Mouse (Mus musculus): ENCODE data around the gene Ttc39b. TPM values are rescaled to one million over a fixed set of nuclear protein-coding genes. Genes with fewer than 3 reads are reported as not detected.

Gene Ttc39b
- polyA plus RNA-seq, 1 experiment from 2014 or later: 4.2 TPM

DNA sequence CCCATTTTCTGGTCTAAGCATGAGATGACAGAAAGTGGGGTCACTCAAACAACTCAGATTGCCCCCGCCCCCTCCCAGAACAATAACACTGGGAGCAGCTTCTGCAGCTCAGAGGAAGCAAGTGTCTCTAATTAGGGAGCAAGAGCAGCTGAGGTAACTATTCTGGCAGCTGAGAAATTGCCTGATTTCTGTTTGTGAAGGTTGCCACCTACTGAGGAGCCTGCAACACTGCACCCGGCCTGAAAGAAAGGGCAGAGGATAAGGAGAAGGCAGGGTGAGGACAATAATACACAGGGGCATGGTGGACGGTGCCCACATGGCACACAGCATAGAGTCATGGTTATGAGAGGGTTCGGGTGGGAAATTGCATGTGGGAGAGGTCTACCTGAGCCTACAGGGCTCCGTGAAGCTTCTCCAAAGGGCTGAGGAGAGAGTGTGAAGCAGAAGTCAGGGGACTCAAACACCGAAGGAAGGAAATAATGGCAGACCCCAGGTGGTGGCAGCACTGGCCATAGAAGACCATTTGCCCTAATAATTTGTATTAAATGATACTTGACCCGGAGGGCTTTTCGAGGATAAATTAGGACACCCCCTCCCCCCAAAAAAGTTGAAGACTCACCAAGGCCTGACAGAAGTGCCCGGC, 140.6 kb downstream of the Ttc39b start:
- DNase-seq (peak; percentile 91), ATAC-seq (ENCODE audit: insufficient read depth) (peak; percentile 73)
- Histone ChIP-seq H3K9me3 (ENCODE audit: low read depth, low read length) (no peaks in the 10 kb centered on the region), H3K4me1 (ENCODE audit: insufficient read depth) (0 out of 2 replicates have a peak, but pooled peaks cover 6% of the 10 kb centered on the region), H3K27me3 (ENCODE audit: insufficient read depth, low read length) (no peaks in the 10 kb centered on the region), H3K9ac (no peak overlapping the region), H3K27ac (ENCODE audit: low read depth) (no peak overlapping the region), H3K4me2 (no peak overlapping the region), H3K4me3 (ENCODE audit: low read depth, low read length) (no peak overlapping the region), H3K36me3 (ENCODE audit: insufficient read depth) (no peaks in the 10 kb centered on the region)
- peak; percentile 88 for TF ChIP-seq CTCF (IDR thresholded peaks at IDR 0.05; ENCODE audit: low read depth)
- WGBS: 37% methylated on average over 9 of the region's 9 CpGs

DNA sequence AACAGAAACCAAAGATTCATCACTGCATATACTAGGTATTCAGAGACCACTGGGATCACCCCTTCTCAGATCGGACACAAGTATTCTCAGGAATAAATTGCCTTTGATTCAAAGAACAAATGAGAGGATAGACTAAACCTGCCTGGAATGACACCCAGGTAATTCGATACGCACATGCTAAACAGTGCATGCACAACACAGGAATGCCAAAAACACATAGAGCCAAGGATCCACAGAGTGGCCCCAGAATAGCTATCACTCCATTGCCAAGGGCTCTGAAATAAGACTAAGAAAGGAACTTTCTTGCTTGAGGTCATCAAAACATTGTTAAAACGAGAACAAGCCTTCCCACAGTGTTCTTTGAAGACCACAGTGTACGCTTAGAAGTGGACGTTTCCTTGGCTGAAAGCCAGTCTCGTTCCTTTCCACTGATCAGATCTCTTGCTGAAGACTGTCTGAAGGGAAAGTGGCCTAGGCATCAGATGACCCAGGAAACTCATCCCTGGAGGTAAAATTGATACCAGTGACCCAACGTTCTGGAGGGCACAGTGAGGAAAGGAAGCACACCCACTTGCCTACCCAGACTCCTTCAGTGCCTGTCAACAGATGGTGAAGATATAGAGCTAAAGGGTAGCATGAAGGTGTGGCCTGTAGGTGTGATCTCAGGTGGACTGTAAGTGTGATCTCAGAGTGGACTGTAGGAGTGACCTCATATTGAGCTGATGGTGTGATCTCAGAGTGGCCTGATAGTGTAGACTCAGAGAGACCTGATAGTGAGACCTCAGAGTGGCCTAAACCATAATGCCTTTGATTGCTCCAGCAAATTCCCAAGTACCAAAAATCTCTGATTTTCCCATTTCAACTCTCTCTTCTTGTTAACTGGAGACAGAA, 141.6 kb downstream of the Ttc39b start:
- Histone ChIP-seq H3K9ac (no peak overlapping the region), H3K4me1 (ENCODE audit: insufficient read depth) (0 out of 2 replicates have a peak, but pooled peaks cover 6% of the 10 kb centered on the region), H3K4me2 (no peak overlapping the region), H3K36me3 (ENCODE audit: insufficient read depth) (no peaks in the 10 kb centered on the region), H3K27ac (ENCODE audit: low read depth) (no peak overlapping the region), H3K4me3 (ENCODE audit: low read depth, low read length) (no peak overlapping the region), H3K9me3 (ENCODE audit: low read depth, low read length) (no peaks in the 10 kb centered on the region), H3K27me3 (ENCODE audit: insufficient read depth, low read length) (no peaks in the 10 kb centered on the region)
- WGBS: 42% methylated on average over 8 of the region's 8 CpGs
- TF ChIP-seq CTCF (IDR thresholded peaks at IDR 0.05; ENCODE audit: low read depth): no peak
- DNase-seq (peak; percentile 76), ATAC-seq (ENCODE audit: insufficient read depth) (peak; percentile 41)

GRCm38 (mm10) chr4:83177471-83177870, 146.6 kb downstream of the Ttc39b start:
- Histone ChIP-seq H3K27ac (ENCODE audit: low read depth) (no peak overlapping the region), H3K9ac (no peak overlapping the region), H3K4me3 (ENCODE audit: low read depth, low read length) (no peak overlapping the region), H3K4me1 (ENCODE audit: insufficient read depth) (0 out of 2 replicates have a peak, but pooled peaks cover 8% of the 10 kb centered on the region), H3K27me3 (ENCODE audit: insufficient read depth, low read length) (no peaks in the 10 kb centered on the region), H3K4me2 (no peak overlapping the region), H3K9me3 (ENCODE audit: low read depth, low read length) (no peaks in the 10 kb centered on the region), H3K36me3 (ENCODE audit: insufficient read depth) (no peaks in the 10 kb centered on the region)
- WGBS: 83% methylated on average over 2 of the region's 2 CpGs
- no peak for TF ChIP-seq CTCF (IDR thresholded peaks at IDR 0.05; ENCODE audit: low read depth)
- DNase-seq (no peak), ATAC-seq (ENCODE audit: insufficient read depth) (no peak)

GRCm38 (mm10) chr4:83174946-83175345, 149.1 kb downstream of the Ttc39b start:
- no peak overlapping the region for H3K9ac ChIP-seq
- H3K9me3 ChIP-seq (ENCODE audit: low read depth, low read length): no peaks in the 10 kb centered on the region
- no peak overlapping the region for H3K4me3 ChIP-seq (ENCODE audit: low read depth, low read length)
- TF ChIP-seq CTCF (IDR thresholded peaks at IDR 0.05; ENCODE audit: low read depth): no peak
- no peaks in the 10 kb centered on the region for H3K27me3 ChIP-seq (ENCODE audit: insufficient read depth, low read length)
- H3K4me2 ChIP-seq: no peak overlapping the region
- 0 out of 2 replicates have a peak, but pooled peaks cover 4% of the 10 kb centered on the region for H3K4me1 ChIP-seq (ENCODE audit: insufficient read depth)
- H3K36me3 ChIP-seq (ENCODE audit: insufficient read depth): no peaks in the 10 kb centered on the region
- DNase-seq (no peak), ATAC-seq (ENCODE audit: insufficient read depth) (no peak)
- no peak overlapping the region for H3K27ac ChIP-seq (ENCODE audit: low read depth)
- WGBS: 74% methylated on average over 8 of the region's 8 CpGs

GRCm38 (mm10) chr4:83172278-83172677, 151.8 kb downstream of the Ttc39b start:
- no peak for TF ChIP-seq CTCF (IDR thresholded peaks at IDR 0.05; ENCODE audit: low read depth)
- WGBS: 44% methylated on average over 3 of the region's 3 CpGs
- Histone ChIP-seq H3K9me3 (ENCODE audit: low read depth, low read length) (no peaks in the 10 kb centered on the region), H3K9ac (no peak overlapping the region), H3K4me1 (ENCODE audit: insufficient read depth) (0 out of 2 replicates have a peak, but pooled peaks cover 4% of the 10 kb centered on the region), H3K36me3 (ENCODE audit: insufficient read depth) (no peaks in the 10 kb centered on the region), H3K4me3 (ENCODE audit: low read depth, low read length) (no peak overlapping the region), H3K27ac (ENCODE audit: low read depth) (no peak overlapping the region), H3K4me2 (no peak overlapping the region), H3K27me3 (ENCODE audit: insufficient read depth, low read length) (no peaks in the 10 kb centered on the region)
- ATAC-seq (ENCODE audit: insufficient read depth) (peak; percentile 17; the same call in 1 of the 2 replicates), DNase-seq (peak; percentile 52)

DNA sequence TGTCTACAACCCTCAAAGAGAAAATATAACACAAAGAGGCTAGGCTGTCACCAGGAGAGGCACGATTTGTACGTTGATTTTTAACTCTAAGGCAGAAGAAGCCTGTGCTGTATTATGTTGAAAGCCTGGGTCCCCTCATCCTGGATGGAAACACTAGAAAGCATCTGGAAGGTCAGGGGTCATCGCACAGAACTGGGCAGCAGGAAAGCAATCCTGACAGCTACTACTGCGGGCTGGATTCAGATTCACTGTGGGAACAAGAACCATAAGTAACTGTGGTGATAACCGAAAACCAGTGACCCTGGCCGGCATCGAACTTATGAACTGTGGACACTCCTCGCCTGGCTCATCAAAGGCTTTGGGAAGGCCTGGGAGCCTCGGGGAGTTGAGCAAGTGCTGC, 153.3 kb downstream of the Ttc39b start:
- Histone ChIP-seq H3K9me3 (ENCODE audit: low read depth, low read length) (no peaks in the 10 kb centered on the region), H3K4me2 (no peak overlapping the region), H3K27ac (ENCODE audit: low read depth) (no peak overlapping the region), H3K4me3 (ENCODE audit: low read depth, low read length) (no peak overlapping the region), H3K36me3 (ENCODE audit: insufficient read depth) (no peaks in the 10 kb centered on the region), H3K27me3 (ENCODE audit: insufficient read depth, low read length) (no peaks in the 10 kb centered on the region), H3K4me1 (ENCODE audit: insufficient read depth) (0 out of 2 replicates have a peak, but pooled peaks cover 4% of the 10 kb centered on the region), H3K9ac (no peak overlapping the region)
- ATAC-seq (ENCODE audit: insufficient read depth): no peak
- WGBS: 66% methylated on average over 9 of the region's 9 CpGs
- DNase-seq: no peak
- no peak for TF ChIP-seq CTCF (IDR thresholded peaks at IDR 0.05; ENCODE audit: low read depth)

Other genes with a start within 250 kb of the Ttc39b start
- 46.2 and 48.9 TPM in 2 replicates for gene Snapc3, start 93.5 kb upstream of the Ttc39b start, polyA plus RNA-seq (2014; fragmentation: Nextera tagmentation; extraction: Ambion mirVana)
- gene Psip1, start 162.2 kb upstream of the Ttc39b start, polyA plus RNA-seq (2014; fragmentation: Nextera tagmentation; extraction: Ambion mirVana): 156 and 170 TPM in 2 replicates
- 3.1 and 3.5 TPM in 2 replicates for gene Ccdc171, start 201.3 kb upstream of the Ttc39b start, polyA plus RNA-seq (2014; fragmentation: Nextera tagmentation; extraction: Ambion mirVana)